Mouse (Mus musculus): Measurements from ENCODE around the gene Pgrmc1.
"Not testable (repeated sequence)": the region's sequence is repeated elsewhere in the genome, so short reads cannot be mapped to it uniquely, and the experiment has no call there.

Pgrmc1 gene

DNA sequence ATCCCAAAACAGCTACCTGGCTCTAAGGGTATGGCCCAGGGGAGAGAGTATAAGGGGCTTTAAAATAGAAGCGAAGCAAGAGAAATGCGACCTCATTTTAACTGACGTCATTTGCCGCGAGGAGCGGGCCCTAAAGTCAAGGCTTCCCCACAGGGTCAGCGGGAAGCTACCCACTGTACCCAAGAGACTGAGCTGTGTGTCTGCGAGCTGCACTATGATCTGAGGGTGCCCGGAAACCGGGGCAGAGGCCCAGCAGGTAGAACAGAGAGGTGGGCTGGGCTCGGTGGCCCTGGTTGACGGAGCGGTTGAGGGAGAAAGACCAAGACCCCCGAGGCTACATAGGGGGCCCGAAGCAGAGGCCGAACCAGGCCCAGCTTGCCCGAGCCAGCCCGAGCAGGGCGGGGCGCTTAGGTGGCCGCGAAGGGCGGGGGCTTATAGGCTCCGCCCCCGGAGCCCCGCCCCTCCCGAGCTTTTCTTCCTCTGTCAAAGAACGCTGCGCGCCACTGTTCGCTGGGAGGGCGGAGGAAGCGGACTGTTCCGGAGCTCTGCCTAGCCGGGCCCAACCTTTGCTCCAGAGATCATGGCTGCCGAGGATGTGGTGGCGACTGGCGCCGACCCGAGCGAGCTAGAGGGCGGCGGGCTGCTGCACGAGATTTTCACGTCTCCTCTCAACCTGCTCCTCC is at the start of gene Pgrmc1:
Pgrmc1 (plus strand) TSS at position 500 of the 683 bp plus-strand sequence.
- DNase-seq (ENCODE audit: low spot score in 2 of 2): peak; percentile 77 to 86

DNA sequence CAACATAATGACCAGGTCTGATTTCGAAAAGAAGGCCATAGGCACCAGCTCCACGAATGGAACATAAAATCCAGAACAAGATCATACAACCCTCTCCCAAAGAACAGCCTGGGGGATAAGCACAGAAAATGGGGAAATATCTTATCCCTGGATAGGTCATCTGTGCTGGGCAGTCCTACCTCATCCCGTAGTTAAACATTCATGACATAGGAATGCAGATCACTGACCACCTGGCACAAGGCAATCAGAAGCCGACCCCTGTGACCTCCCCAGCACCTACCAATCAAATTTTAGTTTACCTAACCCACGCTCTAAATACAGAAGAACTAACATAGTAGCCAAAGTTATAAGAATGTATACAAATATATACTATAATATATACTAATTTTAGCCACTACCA is 49.2 kb upstream of the Pgrmc1 start:
- no peak for DNase-seq (ENCODE audit: low spot score in 2 of 2)

DNA sequence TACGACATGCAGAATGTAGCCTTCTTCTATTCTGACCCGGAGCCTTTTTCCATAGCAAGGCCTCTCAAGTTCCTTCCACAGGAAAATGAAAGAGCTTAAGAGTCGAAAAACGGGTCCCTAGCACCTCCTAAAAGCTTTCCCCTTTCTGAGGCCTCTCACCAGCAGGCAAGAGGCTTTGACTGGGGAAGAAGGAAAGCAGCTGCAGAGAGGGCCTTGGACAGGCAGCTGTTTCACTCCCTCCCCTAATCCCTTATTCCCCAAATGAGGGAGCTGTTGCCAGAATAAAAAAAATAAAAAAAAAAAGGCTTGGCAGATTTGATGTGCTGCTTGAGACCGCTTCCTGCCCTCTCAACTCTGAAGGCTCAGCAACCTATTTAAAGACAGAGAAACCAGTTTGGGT is 47.1 kb upstream of the Pgrmc1 start:
- peak in 1 of 2 experiments; percentile 41 for DNase-seq (ENCODE audit: low spot score in 2 of 2)

DNA sequence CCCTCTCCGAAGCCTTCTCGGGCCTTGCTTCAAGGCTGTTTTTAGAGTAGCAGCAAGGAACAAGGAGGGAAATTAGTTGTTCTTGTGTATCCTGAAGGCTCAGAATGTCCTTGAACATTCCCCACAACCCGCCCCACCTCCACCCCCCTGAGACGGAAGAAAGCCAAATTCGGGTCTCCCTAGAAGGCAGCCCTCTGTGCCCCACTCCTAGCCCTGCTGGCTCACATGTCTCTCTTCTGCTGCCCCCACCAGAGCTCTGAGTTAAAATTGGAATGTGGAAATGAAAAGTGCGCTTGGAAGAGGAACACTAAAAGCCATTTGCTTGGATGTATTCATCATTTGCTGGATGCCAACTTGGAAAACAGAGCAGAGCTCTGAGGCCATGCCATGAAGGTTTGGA is 46.7 kb upstream of the Pgrmc1 start:
- peak in 1 of 2 experiments; percentile 21 for DNase-seq (ENCODE audit: low spot score in 2 of 2)

DNA sequence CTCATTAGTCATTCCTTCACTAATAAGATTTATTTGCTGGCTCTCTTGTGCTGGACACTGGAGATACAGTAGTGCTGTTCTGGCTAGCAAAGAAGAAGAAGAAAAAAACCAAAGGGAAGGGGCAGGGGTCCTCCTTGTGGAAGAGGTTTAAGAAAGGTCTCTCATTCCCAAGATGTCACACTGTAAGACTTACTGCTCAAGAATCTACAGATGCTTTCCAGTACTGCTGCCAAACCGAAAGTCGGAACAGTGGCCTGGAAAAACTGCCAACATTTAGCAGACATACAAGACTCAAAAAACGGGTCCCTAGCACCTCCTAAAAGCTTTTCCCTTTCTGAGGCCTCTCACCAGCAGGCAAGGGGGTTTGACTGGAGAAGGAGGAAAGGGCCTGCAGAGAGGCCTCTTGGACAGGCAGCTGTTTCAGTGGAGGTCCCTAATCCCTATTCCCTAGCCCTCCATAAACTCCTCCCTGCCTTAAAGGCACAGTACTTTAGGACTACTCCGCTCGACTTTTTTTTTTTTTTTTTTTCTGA is 45.9 kb upstream of the Pgrmc1 start:
- DNase-seq (ENCODE audit: low spot score in 2 of 2): peak in 1 of 2 experiments; percentile 62

DNA sequence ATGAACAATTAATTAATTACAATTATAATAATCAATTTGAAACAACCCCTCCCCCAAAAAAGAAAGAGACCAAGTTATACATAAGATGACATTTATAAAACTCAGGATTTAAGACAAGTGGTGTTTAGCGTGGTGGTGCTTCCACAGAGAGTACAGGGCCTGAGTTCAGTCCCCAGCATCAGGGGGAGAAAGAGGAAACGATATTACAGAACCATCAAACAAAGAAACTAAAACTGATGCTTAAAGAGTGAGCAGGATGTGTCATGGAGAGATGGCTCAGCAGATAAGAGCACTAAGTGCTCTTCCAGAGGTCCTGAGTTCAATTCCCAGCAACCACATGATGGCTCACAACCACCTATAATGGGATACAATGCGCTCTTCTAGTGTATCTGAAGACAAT is 45.3 kb upstream of the Pgrmc1 start:
- DNase-seq (ENCODE audit: low spot score in 2 of 2): no peak

DNA sequence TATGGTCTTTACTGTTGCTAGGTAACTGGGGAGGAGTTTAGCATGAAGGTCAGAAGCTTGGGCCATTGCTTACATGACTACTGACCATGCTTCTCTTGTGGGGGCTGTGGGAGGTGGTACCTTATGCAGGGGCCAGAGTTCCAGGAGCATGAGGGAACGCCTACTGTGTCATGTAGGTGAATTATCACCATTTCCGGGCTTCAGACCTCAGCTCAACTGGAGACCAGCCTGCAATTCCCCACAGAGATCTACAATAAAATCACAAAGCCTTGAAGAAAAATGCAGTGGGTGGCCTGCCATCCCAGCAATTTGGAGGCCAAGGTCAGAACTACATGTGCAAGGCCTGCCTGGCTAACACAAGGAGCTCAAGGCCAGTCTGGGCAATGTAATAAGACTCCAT is 42.8 kb upstream of the Pgrmc1 start:
- peak in 1 of 2 experiments; percentile 24 for DNase-seq (ENCODE audit: low spot score in 2 of 2)

DNA sequence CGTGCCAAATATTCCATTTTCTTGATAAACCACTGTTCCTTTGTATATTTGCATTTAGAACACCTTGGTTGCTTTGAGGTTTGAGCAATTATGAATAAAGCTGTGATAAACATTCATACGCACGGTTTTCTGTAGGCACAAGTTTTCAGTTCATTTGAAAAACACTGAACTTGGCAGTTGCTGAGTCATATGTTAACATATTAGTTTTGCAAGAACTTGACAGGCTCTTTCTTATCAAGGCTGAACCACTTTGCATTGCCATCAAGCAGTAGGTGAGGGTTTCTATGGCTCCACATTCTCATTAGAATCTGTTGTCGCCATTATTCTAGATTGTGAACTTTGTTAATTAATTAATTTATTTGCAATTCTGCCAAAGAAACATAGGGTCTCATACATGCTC is 37.8 kb upstream of the Pgrmc1 start:
- no peak for DNase-seq (ENCODE audit: low spot score in 2 of 2)

DNA sequence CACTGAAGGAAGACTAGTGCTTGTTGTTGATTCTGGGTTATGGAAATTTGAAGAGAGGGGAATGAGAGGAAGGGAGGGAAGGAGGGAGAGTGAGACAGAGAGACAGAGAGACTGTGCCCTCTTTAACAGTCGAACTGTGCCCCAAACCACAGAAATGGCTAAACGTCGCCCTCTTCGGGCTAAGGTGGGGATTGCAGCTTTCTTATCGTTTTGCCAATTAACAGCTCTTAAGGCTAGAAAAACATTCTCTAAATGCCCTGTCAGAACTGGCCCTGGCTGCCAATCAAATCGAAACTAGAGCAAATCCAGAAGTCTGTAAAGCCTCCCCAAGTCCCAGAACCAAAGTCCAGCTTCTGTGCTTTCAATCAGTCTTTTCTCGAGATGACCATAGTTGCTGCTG is 36.4 kb upstream of the Pgrmc1 start:
- peak; percentile 44 to 72 for DNase-seq (ENCODE audit: low spot score in 2 of 2)

DNA sequence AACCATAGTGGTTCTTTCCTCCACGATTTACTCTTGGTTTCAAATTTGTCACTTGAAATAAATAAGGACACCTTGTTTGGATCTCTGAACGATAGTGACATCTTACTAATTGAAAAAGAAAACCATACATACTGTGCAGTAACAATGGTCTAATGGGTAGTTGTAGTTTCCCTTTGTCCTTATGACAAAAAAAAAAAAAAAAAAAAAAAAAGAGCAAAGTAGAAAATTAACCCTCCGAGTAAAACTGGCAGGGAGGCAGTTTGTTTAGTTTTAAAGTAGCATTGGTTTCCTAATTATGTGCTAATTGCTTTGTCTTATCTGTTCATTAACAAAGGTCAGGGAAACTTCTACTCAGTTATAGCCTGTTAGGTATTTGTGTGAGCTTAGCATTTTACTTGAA is 35.9 kb upstream of the Pgrmc1 start:
- no peak for DNase-seq (ENCODE audit: low spot score in 2 of 2)

DNA sequence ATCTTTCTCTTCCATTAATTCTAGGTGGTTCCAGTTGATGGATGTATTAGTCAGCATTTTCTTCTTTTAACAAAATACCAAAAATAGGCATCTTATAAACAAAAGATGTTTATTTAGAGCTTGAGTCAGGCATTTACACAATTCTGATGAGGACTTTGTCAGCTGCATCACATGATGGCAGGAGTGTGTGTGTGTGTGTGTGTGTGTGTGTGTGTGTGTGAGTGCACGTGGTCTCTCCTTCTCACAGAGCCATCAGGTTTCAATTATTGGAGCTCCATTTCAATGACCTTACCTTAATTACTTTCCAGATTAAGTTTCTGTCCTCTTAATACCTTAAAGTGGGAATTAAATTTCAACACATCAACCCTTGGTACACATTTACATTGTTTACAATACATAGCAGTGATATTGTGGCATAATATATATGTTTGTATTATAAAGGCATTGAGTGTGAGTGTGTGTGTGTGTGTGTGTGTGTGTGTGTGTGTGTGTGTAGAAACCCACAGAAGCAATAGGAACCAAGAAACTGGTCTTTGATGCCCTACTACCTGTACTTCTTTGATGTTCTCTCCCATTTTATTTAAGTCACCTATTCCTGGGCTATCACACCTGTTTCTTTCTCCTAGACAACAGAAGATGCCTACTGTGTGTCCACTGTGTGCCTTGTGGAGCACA is 11.2 kb upstream of the Pgrmc1 start:
- no peak for DNase-seq (ENCODE audit: low spot score in 2 of 2)

DNA sequence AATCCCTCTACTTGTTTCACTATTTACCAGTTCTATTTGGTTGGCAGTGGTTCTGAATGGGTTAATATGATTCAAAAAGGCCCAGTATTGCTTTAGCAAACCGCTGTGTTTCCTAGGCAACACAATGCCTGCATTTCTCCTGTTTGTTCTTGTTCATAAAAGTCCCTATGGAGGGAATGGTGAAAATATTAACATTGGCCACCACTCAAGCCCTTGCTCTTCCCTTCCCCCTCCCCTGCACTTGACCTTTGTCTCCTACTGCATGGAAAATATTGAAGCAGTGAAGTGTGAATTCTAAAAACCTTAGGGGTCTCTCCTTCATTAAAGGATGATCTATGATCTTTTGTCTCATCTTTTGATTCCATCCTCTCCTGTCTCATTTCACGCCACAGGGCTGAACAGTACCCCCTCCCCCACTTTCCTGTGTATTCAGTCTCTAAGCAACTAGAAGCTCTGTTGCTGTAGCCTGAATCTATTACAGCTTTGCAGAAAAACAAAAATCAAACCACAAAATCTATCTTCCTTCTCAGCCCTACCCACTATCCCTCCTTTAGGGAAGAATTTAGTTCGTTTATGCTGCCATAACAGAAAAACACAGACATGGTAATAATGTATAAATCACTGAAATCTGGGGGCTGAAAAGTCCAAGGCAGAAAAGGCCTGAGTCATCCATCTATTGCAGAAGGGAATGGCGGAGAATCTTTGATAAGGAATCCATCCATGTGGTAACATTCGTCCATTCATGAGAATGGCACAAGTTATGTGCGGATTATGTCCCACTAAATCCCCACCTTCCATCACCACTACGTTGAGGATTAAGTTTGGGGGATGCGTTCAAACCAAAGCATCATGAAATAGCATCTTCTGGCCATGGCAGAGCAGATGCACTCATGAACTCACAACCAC is 10.4 kb upstream of the Pgrmc1 start:
- no peak for DNase-seq (ENCODE audit: low spot score in 2 of 2)

DNA sequence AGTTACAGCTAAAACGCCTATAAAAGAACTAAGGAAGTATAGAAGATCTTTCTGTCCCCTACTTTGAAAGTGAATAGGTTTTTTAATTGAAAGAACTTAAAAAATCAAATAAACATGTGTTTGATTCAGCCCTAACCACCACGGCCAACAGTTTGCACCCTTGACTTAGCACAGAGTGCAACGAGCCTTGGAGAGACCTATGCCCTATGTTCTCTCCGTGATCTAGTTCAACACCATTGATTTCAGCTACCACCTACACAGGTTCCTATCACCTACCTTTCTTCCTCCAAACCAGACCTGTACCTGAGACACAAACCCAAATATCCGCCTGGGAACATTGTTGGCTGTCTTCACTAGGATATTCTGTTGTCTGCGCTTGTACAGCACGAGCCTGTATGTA is 7.7 kb upstream of the Pgrmc1 start:
- no peak for DNase-seq (ENCODE audit: low spot score in 2 of 2)

DNA sequence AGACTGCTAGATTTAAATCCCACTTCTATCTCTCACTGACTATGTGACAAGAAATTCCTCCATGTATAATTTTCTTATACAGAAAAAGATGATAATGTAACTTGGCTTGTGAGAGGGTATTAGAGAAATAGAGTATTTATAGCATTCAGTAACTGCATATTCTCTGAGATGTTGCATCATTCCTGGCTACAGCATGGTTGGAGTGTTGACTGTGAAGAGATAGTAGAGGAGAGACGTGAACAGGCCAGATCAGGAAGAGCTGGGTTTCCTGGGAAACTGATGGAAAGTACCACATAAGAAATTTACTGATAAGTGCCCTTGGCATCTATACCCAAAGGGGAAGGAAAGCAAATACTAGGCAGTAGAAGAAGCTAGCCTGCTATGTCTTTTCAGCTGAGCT is 6.9 kb upstream of the Pgrmc1 start:
- DNase-seq (ENCODE audit: low spot score in 2 of 2): no peak

DNA sequence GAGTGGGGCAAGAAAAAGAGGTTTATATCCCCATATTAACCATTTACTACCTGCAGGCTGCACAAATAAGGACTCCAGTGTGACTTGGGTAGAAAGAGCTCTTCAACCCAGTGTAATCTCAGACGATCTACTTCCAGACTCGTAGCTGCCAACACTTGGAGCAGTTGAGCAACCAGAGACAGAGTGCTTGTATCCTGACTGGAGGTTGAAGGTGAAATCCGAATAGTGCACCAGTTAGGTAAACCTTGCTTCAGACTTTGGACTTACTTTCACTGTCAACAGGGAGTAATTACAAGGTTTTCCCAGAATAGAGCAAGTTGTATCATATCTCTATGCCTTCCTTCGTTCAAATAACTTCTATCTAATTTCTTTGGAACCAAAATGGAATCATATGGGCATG is 6.5 kb upstream of the Pgrmc1 start:
- no peak for DNase-seq (ENCODE audit: low spot score in 2 of 2)

DNA sequence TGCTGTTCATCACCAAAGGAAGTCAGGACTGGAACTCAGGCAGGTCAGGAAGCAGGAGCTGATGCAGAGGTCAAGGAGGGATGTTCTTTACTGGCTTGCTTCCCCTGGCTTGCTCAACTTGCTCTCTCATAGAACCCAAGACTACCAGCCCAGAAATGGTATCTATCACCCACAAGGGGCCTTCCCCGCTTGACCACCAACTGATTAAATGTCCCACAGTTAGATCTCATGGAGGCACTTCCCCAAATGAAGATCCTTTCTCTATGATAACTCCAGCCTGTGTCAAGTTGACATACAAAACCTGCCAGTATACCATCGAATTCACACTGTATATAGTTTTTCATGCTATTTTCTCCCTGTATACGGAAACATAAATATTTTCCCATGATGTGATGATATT is 2.8 kb upstream of the Pgrmc1 start:
- DNase-seq (ENCODE audit: low spot score in 2 of 2): no peak

DNA sequence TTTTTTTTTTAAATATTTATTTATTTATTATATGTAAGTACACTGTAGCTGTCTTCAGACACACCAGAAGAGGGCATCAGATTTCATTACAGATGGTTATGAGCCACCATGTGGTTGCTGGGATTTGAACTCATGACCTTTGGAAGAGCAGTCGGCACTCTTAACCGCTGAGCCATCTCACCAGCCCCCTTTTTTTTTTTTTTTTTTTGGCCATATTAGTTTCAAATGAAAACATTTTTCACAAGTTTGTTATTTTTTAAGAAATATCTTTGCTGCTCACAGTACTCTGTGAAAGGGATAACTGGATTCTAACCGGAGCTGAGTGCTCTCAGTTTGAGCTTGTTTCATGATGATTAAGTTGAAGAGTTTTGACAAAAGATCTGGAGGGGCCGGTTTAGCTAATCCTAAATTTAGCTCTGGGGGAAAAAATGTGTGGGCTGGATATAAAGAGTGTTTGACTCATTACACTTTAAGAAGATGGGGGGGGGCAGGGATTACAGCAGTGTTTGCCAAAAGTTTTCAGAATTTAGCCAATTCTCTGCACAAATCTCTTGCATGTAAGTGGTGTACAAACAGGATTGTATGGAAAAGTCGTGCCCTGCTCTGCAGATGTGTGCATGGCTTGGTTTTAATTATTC is 1.4 kb upstream of the Pgrmc1 start:
- not testable (repeated sequence) for DNase-seq (ENCODE audit: low spot score in 2 of 2)

DNA sequence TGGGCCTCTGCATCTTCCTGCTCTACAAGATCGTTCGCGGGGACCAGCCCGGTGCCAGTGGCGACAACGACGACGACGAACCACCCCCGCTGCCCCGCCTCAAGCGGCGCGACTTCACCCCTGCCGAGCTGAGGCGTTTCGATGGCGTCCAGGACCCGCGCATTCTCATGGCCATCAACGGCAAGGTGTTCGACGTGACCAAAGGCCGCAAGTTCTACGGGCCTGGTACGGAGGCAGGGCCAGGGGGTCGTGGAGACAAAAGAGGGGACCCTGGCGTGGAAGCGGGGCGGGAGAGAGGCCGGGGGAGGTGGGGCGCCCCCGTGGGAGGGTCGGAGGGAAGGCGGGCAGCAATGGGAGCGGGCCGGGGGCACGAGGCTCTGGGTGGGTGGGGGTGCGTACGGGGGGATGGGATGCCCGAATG is 394 bp downstream of the Pgrmc1 start:
- DNase-seq (ENCODE audit: low spot score in 2 of 2): no peak

DNA sequence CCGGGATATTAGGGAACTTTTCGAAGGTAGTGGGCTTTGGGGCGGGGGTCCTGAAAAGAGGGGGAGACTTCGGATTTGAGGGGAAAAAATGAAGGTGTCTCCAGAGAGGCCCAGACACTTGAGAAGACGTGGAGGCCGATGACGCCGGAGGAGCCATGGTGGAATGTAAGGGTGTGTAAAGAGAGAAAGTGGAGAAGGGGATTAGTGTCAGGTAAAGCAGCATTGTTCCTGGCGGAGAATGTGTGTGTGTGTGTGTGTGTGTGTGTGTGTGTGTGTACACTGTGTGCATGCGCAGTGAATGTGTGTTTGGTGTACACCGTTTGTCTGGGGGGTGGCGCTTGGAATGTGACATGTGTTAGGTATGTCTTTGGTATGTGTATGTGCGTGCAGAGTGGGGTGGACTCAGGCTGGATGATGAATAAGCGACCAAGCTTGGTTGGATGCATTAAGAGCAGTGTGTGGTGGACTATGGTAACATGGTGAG is 897 bp downstream of the Pgrmc1 start:
- DNase-seq (ENCODE audit: low spot score in 2 of 2): peak in 1 of 2 experiments; percentile 16

DNA sequence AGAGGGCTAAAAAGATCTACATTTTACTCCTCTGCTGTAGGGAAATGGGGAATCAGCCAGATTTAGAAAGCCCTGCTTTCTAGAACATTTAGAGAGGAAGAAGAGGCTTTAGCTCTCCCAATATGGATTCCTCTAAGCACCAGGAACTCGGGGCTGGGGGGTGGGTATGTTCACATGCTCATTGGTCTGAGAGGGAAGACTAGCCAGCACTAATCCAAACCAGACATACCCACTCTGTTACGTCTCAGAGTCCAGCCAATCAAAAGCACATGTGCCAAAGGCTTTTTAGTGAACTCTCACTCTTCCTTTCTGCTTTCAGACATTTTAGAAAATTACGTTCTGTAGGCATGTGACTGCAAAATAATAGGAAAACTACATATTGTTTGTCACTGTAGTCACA is 1.6 kb downstream of the Pgrmc1 start:
- no peak for DNase-seq (ENCODE audit: low spot score in 2 of 2)

DNA sequence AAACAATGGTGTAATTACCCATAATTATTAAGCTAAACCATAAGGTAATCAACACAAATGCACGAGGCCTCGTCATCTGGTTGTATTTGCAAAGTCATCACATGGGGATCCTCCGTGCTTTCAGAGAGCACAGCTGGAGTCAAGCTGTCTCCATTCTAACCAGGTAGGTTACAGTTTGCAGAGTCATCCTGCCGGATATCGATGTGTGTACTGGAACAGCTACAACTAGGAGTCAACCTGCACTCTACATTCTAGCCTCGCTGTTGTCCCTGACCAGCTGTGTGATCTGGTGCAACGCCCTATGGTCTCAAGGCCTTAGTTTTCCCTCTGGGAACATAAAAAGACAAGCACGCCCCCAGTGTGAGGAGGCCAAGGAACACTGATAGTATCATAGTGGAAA is 2.1 kb downstream of the Pgrmc1 start:
- DNase-seq (ENCODE audit: low spot score in 2 of 2): no peak

DNA sequence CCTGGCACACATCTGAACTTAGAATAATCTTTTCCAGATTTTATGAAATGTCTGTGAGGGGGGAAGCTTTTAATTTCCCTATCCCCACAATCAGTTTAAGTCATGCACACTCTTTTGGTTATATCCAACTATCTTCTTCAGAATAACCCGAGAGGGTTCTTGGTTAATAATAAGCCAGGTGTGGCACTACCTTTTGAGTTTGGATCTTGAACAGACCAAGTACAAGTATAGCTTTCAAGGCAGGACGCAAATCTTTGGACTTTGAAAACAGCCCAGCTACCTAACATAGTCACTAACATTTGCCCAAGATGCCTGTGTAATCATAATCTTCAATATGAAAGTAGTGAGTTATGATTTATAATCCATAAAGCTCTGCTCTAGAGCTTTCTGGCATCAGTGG is 4.9 kb downstream of the Pgrmc1 start:
- DNase-seq (ENCODE audit: low spot score in 2 of 2): no peak

Data from urinary bladder, postnatal 4 days (tissue).